Mouse (Mus musculus): ENCODE data around the gene Ttc28. TPM values are rescaled to one million over a fixed set of nuclear protein-coding genes. Genes with fewer than 3 reads are reported as not detected.
A peak's percentile ranks its signal among the peaks of the same experiment; 100 is the strongest.

The Ttc28 gene
- total RNA-seq, 2 experiments from 2014 or later, result 26.7 to 29.3 TPM

- no peak for DNase-seq
- intact Hi-C loops (cut with DNase I), result no loop called here
These were observed 69.1 kb downstream of the Ttc28 start for GRCm38 (mm10) chr5:110948476-110949399.

GRCm38 (mm10) chr5:110949791-110950190, 70.2 kb downstream of the Ttc28 start:
- DNase-seq, result peak; percentile 14 to 18
- intact Hi-C loops (cut with DNase I), result no loop called here

GRCm38 (mm10) chr5:110958196-110958595, 78.6 kb downstream of the Ttc28 start:
- intact Hi-C loops (cut with DNase I), result no loop called here
- no peak for DNase-seq

GRCm38 (mm10) chr5:110960067-110960466, 80.5 kb downstream of the Ttc28 start:
- intact Hi-C loops (cut with DNase I), result no loop called here
- DNase-seq, result no peak

- intact Hi-C loops (cut with DNase I), result no loop called here
- no peak for DNase-seq
These were observed 81.3 kb downstream of the Ttc28 start for GRCm38 (mm10) chr5:110960890-110961289.

- intact Hi-C loops (cut with DNase I), result no loop called here
- no peak for DNase-seq
These were observed 88.0 kb downstream of the Ttc28 start for GRCm38 (mm10) chr5:110967483-110968055.

GRCm38 (mm10) chr5:110968566-110968965, 89.0 kb downstream of the Ttc28 start:
- no peak for DNase-seq
- intact Hi-C loops (cut with DNase I), result no loop called here

- DNase-seq, result peak; percentile 72 to 78
- intact Hi-C loops (cut with DNase I), result loop anchor here (5.0 kb wide), 1 partner anchor 48 kb away; no protein-coding TSS in a partner anchor
These were observed 90.7 kb downstream of the Ttc28 start for GRCm38 (mm10) chr5:110970162-110970780.

- DNase-seq, result no peak
- intact Hi-C loops (cut with DNase I), result loop anchor here (5.0 kb wide), 1 partner anchor 139 kb away; the partner anchor contains the start of genes Chek2 and Hscb
These were observed 97.1 kb downstream of the Ttc28 start for GRCm38 (mm10) chr5:110976721-110977120.

- no peak for DNase-seq
- intact Hi-C loops (cut with DNase I), result loop anchor here (5.0 kb wide), 1 partner anchor 140 kb away; the partner anchor contains the start of genes Chek2 and Hscb
These were observed 98.2 kb downstream of the Ttc28 start for GRCm38 (mm10) chr5:110977796-110978195.

- intact Hi-C loops (cut with DNase I), result loop anchor here (5.0 kb wide), 1 partner anchor 141 kb away; the partner anchor contains the start of genes Chek2 and Hscb
- DNase-seq, result peak; percentile 86
These were observed 98.9 kb downstream of the Ttc28 start for GRCm38 (mm10) chr5:110978461-110978860.

- DNase-seq, result peak; percentile 63 to 66
- intact Hi-C loops (cut with DNase I), result loop anchor here (5.0 kb wide), 1 partner anchor 142 kb away; the partner anchor contains the start of genes Chek2 and Hscb
These were observed 99.6 kb downstream of the Ttc28 start for GRCm38 (mm10) chr5:110979011-110979860.

GRCm38 (mm10) chr5:110979861-110980346, 100.3 kb downstream of the Ttc28 start:
- peak; percentile 68 to 72 for DNase-seq
- intact Hi-C loops (cut with DNase I), result loop anchor here (5.0 kb wide), 2 partner anchors 137 to 143 kb away; partner anchors contain the start of genes Chek2 and Hscb

GRCm38 (mm10) chr5:110980576-110980975, 101.0 kb downstream of the Ttc28 start:
- peak in 1 of 2 experiments; percentile 19 for DNase-seq
- intact Hi-C loops (cut with DNase I), result loop anchor here (5.0 kb wide), 1 partner anchor 137 kb away; no protein-coding TSS in a partner anchor

- intact Hi-C loops (cut with DNase I), result loop anchor here (2.0 to 5.0 kb wide), 3 partner anchors 135 to 274 kb away; no protein-coding TSS in a partner anchor
- peak; percentile 28 to 35 for DNase-seq
These were observed 102.8 kb downstream of the Ttc28 start for GRCm38 (mm10) chr5:110982436-110982835.

GRCm38 (mm10) chr5:110984136-110984681, 104.6 kb downstream of the Ttc28 start:
- DNase-seq, result no peak
- intact Hi-C loops (cut with DNase I), result loop anchor here (5.0 kb wide), 1 partner anchor 133 kb away; no protein-coding TSS in a partner anchor

GRCm38 (mm10) chr5:110996835-110997539, 117.4 kb downstream of the Ttc28 start:
- intact Hi-C loops (cut with DNase I), result no loop called here
- DNase-seq, result no peak

GRCm38 (mm10) chr5:110997692-110998091, 118.1 kb downstream of the Ttc28 start:
- no peak for DNase-seq
- intact Hi-C loops (cut with DNase I), result no loop called here

- intact Hi-C loops (cut with DNase I), result no loop called here
- no peak for DNase-seq
These were observed 118.7 kb downstream of the Ttc28 start for GRCm38 (mm10) chr5:110998298-110998697.

All from heart, postnatal 10 days (tissue).